Mouse (Mus musculus) limb, embryonic 12.5 days (tissue): ENCODE measurements at regions not wholly inside any gene's neighbourhood (a gene's known extent, or its start where the extent isn't known, plus 50 kb on each side); places are given as distances from the start of the nearest gene placed in this dataset.

ENCODE experiments used
- ATAC-seq: fragments of 200-750 bp; cut with Nextera tagmentation; 2 replicates; pipeline ENCODE4 v1.8.0; 2017; ENCODE audit warnings: low read depth, moderate TSS enrichment; ENCODE audit not compliant: insufficient number of reproducible peaks, insufficient read depth, low FRiP score, low TSS enrichment
- H3K27ac ChIP-seq: fragments of 300-500 bp; sonication (generic); 2 replicates; pipeline ENCODE4 v1.5.1; 2016; ENCODE audit warnings: mild to moderate bottlenecking, moderate library complexity
- H3K27me3 ChIP-seq: fragments of 300-500 bp; sonication (generic); 2 replicates; pipeline ENCODE4 v1.6.1; 2016; ENCODE audit warnings: mild to moderate bottlenecking, moderate library complexity
- H3K36me3 ChIP-seq: fragments of 300-500 bp; sonication (generic); 2 replicates; pipeline ENCODE4 v1.6.1; 2016; ENCODE audit warnings: mild to moderate bottlenecking, moderate library complexity
- H3K4me1 ChIP-seq: fragments of 300-500 bp; sonication (generic); replicated peaks from 2 replicates; pipeline ENCODE4 v1.6.1; 2016
- H3K4me2 ChIP-seq: fragments of 300-500 bp; sonication (generic); 2 replicates; pipeline ENCODE4 v1.6.1; 2016; ENCODE audit warnings: mild to moderate bottlenecking, moderate library complexity
- H3K4me3 ChIP-seq: fragments of 300-500 bp; sonication (generic); replicated peaks from 2 replicates; pipeline ENCODE4 v1.5.1; 2016; ENCODE audit warnings: mild to moderate bottlenecking
- H3K9ac ChIP-seq: fragments of 300-500 bp; sonication (generic); replicated peaks from 2 replicates; pipeline ENCODE4 v1.6.1; 2016; ENCODE audit warnings: mild to moderate bottlenecking, moderate library complexity
- H3K9me3 ChIP-seq: fragments of 300-500 bp; sonication (generic); 2 replicates; pipeline ENCODE4 v1.6.1; 2016; ENCODE audit warnings: mild to moderate bottlenecking, moderate library complexity
- WGBS: fragments of 180-500 bp; shearing (Covaris S2); methylation state at CpG from one replicate; pipeline ENCODE4 v1.1.7; 2016; 5-methylcytosine and 5-hydroxymethylcytosine counted together

- Histone ChIP-seq H3K4me3 (no peak overlapping the region), H3K27me3 (no peaks in the 10 kb centered on the region), H3K4me1 (peaks cover 29% of the 10 kb centered on the region), H3K4me2 (no peak overlapping the region), H3K9ac (no peak overlapping the region), H3K36me3 (no peaks in the 10 kb centered on the region), H3K9me3 (no peaks in the 10 kb centered on the region), H3K27ac (no peak overlapping the region)
- no peak for ATAC-seq
- 78% methylated on average over 16 of the region's 16 CpGs for WGBS
Observed at GRCm38 (mm10) chr10:95773425-95773980, 69.2 kb downstream of the Gm33543 start.

- H3K9me3 ChIP-seq = no peaks in the 10 kb centered on the region
- H3K4me3 ChIP-seq = no peak overlapping the region
- H3K4me2 ChIP-seq = no peak overlapping the region
- H3K36me3 ChIP-seq = no peaks in the 10 kb centered on the region
- WGBS = 88% methylated on average over 9 of the region's 9 CpGs
- H3K4me1 ChIP-seq = peaks cover 25% of the 10 kb centered on the region
- H3K27ac ChIP-seq = no peak overlapping the region
- H3K9ac ChIP-seq = no peak overlapping the region
- ATAC-seq = no peak
- no peaks in the 10 kb centered on the region for H3K27me3 ChIP-seq
Observed at GRCm38 (mm10) chr10:95772811-95773424, 69.8 kb downstream of the Gm33543 start.

GRCm38 (mm10) chr10:95768974-95769373, 73.8 kb downstream of the Gm33543 start:
- ATAC-seq = no peak
- Histone ChIP-seq H3K9me3 (no peaks in the 10 kb centered on the region), H3K27me3 (no peaks in the 10 kb centered on the region), H3K4me3 (no peak overlapping the region), H3K36me3 (no peaks in the 10 kb centered on the region), H3K27ac (no peak overlapping the region), H3K4me1 (peaks cover 15% of the 10 kb centered on the region), H3K9ac (no peak overlapping the region), H3K4me2 (no peak overlapping the region)
- WGBS = 91% methylated on average over 8 of the region's 8 CpGs

- Histone ChIP-seq H3K4me1 (peaks cover 17% of the 10 kb centered on the region), H3K27ac (no peak overlapping the region), H3K9me3 (no peaks in the 10 kb centered on the region), H3K27me3 (no peaks in the 10 kb centered on the region), H3K9ac (no peak overlapping the region), H3K4me2 (no peak overlapping the region), H3K36me3 (no peaks in the 10 kb centered on the region), H3K4me3 (no peak overlapping the region)
- 30% methylated on average over 7 of the region's 7 CpGs for WGBS
- ATAC-seq = peak; percentile 31; the same call in 1 of the 2 replicates
Observed at GRCm38 (mm10) chr10:95767526-95768161, 75.1 kb downstream of the Gm33543 start.

- Histone ChIP-seq H3K27ac (no peak overlapping the region), H3K27me3 (no peaks in the 10 kb centered on the region), H3K4me3 (no peak overlapping the region), H3K9me3 (no peaks in the 10 kb centered on the region), H3K36me3 (no peaks in the 10 kb centered on the region), H3K4me1 (peaks cover 21% of the 10 kb centered on the region), H3K9ac (no peak overlapping the region), H3K4me2 (no peak overlapping the region)
- 80% methylated on average over 4 of the region's 4 CpGs for WGBS
- no peak for ATAC-seq
Observed at GRCm38 (mm10) chr10:95764129-95764528, 78.6 kb downstream of the Gm33543 start.

- Histone ChIP-seq H3K4me3 (no peak overlapping the region), H3K9ac (no peak overlapping the region), H3K4me1 (peaks cover 16% of the 10 kb centered on the region), H3K27ac (no peak overlapping the region), H3K36me3 (no peaks in the 10 kb centered on the region), H3K4me2 (no peak overlapping the region), H3K9me3 (no peaks in the 10 kb centered on the region), H3K27me3 (no peaks in the 10 kb centered on the region)
- ATAC-seq = no peak
- WGBS = 30% methylated on average over 8 of the region's 8 CpGs
Observed at GRCm38 (mm10) chr10:95762632-95763031, 80.1 kb downstream of the Gm33543 start.

- peaks cover 12% of the 10 kb centered on the region for H3K4me1 ChIP-seq
- no peaks in the 10 kb centered on the region for H3K27me3 ChIP-seq
- H3K9me3 ChIP-seq = no peaks in the 10 kb centered on the region
- no peak overlapping the region for H3K4me2 ChIP-seq
- no peak for ATAC-seq
- no peak overlapping the region for H3K27ac ChIP-seq
- no peak overlapping the region for H3K9ac ChIP-seq
- WGBS = 90% methylated on average over 4 of the region's 4 CpGs
- H3K36me3 ChIP-seq = no peaks in the 10 kb centered on the region
- no peak overlapping the region for H3K4me3 ChIP-seq
Observed at GRCm38 (mm10) chr10:95761969-95762368, 80.8 kb downstream of the Gm33543 start.

GRCm38 (mm10) chr10:95760121-95760870, 82.4 kb downstream of the Gm33543 start:
- Histone ChIP-seq H3K4me1 (peaks cover 12% of the 10 kb centered on the region), H3K36me3 (no peaks in the 10 kb centered on the region), H3K27me3 (no peaks in the 10 kb centered on the region), H3K27ac (no peak overlapping the region), H3K4me2 (no peak overlapping the region), H3K4me3 (no peak overlapping the region), H3K9me3 (no peaks in the 10 kb centered on the region), H3K9ac (no peak overlapping the region)
- WGBS = 80% methylated on average over 9 of the region's 9 CpGs
- no peak for ATAC-seq

- Histone ChIP-seq H3K36me3 (no peaks in the 10 kb centered on the region), H3K4me1 (peaks cover 10% of the 10 kb centered on the region), H3K27me3 (no peaks in the 10 kb centered on the region), H3K9me3 (no peaks in the 10 kb centered on the region), H3K9ac (no peak overlapping the region), H3K4me2 (no peak overlapping the region), H3K4me3 (no peak overlapping the region), H3K27ac (no peak overlapping the region)
- no peak for ATAC-seq
- 91% methylated on average over 8 of the region's 8 CpGs for WGBS
Observed at GRCm38 (mm10) chr10:95758181-95758580, 84.5 kb downstream of the Gm33543 start.

GRCm38 (mm10) chr10:95755429-95755828, 82.2 kb upstream of the Anapc15-ps start:
- WGBS = 93% methylated on average over 3 of the region's 3 CpGs
- no peak overlapping the region for H3K4me2 ChIP-seq
- no peaks in the 10 kb centered on the region for H3K27me3 ChIP-seq
- no peak for ATAC-seq
- no peaks in the 10 kb centered on the region for H3K9me3 ChIP-seq
- no peak overlapping the region for H3K4me3 ChIP-seq
- H3K27ac ChIP-seq = no peak overlapping the region
- H3K36me3 ChIP-seq = no peaks in the 10 kb centered on the region
- H3K4me1 ChIP-seq = no peaks in the 10 kb centered on the region
- no peak overlapping the region for H3K9ac ChIP-seq

- H3K9me3 ChIP-seq = no peaks in the 10 kb centered on the region
- 86% methylated on average over 11 of the region's 11 CpGs for WGBS
- H3K4me2 ChIP-seq = no peak overlapping the region
- no peak for ATAC-seq
- no peaks in the 10 kb centered on the region for H3K4me1 ChIP-seq
- no peak overlapping the region for H3K27ac ChIP-seq
- H3K4me3 ChIP-seq = no peak overlapping the region
- no peaks in the 10 kb centered on the region for H3K27me3 ChIP-seq
- H3K9ac ChIP-seq = no peak overlapping the region
- H3K36me3 ChIP-seq = no peaks in the 10 kb centered on the region
Observed at GRCm38 (mm10) chr10:95753396-95753905, 80.2 kb upstream of the Anapc15-ps start.
